Mouse (Mus musculus) heart, postnatal 0 days (tissue): Measurements from ENCODE around the gene Efcab6. TPM values are rescaled to one million over a fixed set of nuclear protein-coding genes. Genes with fewer than 3 reads are reported as not detected.

Source experiments
- ATAC-seq: fragments of 200-750 bp; cut with Nextera tagmentation; 2 replicates; pipeline ENCODE4 v1.8.0; 2017; ENCODE audit warnings: low read depth, moderate number of reproducible peaks, moderate library complexity; ENCODE audit not compliant: insufficient read depth
- DNase-seq: peaks from one replicate; pipeline ENCODE4 v3.0.0-alpha.2; 2016; ENCODE audit warnings: low spot score
- H3K27ac ChIP-seq: fragments of 300-500 bp; sonication (generic); 2 replicates; pipeline ENCODE4 v1.5.1; 2014; ENCODE audit warnings: low read depth, mild to moderate bottlenecking
- H3K27me3 ChIP-seq: fragments of 300-500 bp; sonication (generic); 2 replicates; pipeline ENCODE4 v1.6.1; 2014; ENCODE audit warnings: low read length, mixed read lengths; ENCODE audit not compliant: control insufficient read depth, insufficient read depth
- H3K36me3 ChIP-seq: fragments of 300-500 bp; sonication (generic); replicated peaks from 2 replicates; pipeline ENCODE4 v1.6.1; 2014; ENCODE audit warnings: low read length, mixed read lengths; ENCODE audit not compliant: control insufficient read depth, insufficient read depth
- H3K4me1 ChIP-seq: fragments of 300-500 bp; sonication (generic); 2 replicates; pipeline ENCODE4 v1.6.1; 2014; ENCODE audit warnings: antibody characterized with exemption; ENCODE audit not compliant: control insufficient read depth, insufficient read depth
- H3K4me2 ChIP-seq: fragments of 300-500 bp; sonication (generic); 2 replicates; pipeline ENCODE4 v1.6.1; 2014; ENCODE audit warnings: low read depth, mild to moderate bottlenecking, low read length, moderate library complexity
- H3K4me3 ChIP-seq: fragments of 300-500 bp; sonication (generic); 2 replicates; pipeline ENCODE4 v1.5.1; 2014; ENCODE audit warnings: low read depth, low read length
- H3K9ac ChIP-seq: fragments of 300-500 bp; sonication (generic); replicated peaks from 2 replicates; pipeline ENCODE4 v1.6.1; 2014; ENCODE audit warnings: low read depth, low read length, mixed read lengths
- H3K9me3 ChIP-seq: fragments of 300-500 bp; sonication (generic); replicated peaks from 2 replicates; pipeline ENCODE4 v1.6.1; 2016; ENCODE audit warnings: low read length; ENCODE audit not compliant: control insufficient read depth
- CTCF ChIP-seq: IDR thresholded peaks from 2 replicates; pipeline ENCODE4 v1.5.1; 2016; ENCODE audit warnings: antibody characterized with exemption, control low read depth, low read depth
- EP300 ChIP-seq: IDR thresholded peaks from 2 replicates; pipeline ENCODE4 v1.6.1; 2016; ENCODE audit warnings: antibody characterized with exemption, low read depth
- WGBS: fragments of 180-500 bp; shearing (Covaris S2); extraction: QIAGEN DNeasy Blood & Tissue Kit; methylation state at CpG from one replicate; pipeline ENCODE4 v1.1.7; 2014; 5-methylcytosine and 5-hydroxymethylcytosine counted together
- polyA plus RNA-seq: library from polyadenylated mRNA; unstranded; fragments of >200 nt; fragmentation: Nextera tagmentation; extraction: Ambion mirVana; gene quantifications from 2 replicates; pipeline ENCODE4 v1.2.1, GENCODE M21; 2015
- total RNA-seq: library from RNA; depleted of rRNA; stranded (reverse); fragments of >200 nt; gene quantifications from 2 replicates; pipeline ENCODE4 v1.2.3, GENCODE M21; 2014; ENCODE audit warnings: low replicate concordance

Gene Efcab6
- total and polyA plus RNA-seq, 2 experiments from 2014 or later, result not detected

DNA sequence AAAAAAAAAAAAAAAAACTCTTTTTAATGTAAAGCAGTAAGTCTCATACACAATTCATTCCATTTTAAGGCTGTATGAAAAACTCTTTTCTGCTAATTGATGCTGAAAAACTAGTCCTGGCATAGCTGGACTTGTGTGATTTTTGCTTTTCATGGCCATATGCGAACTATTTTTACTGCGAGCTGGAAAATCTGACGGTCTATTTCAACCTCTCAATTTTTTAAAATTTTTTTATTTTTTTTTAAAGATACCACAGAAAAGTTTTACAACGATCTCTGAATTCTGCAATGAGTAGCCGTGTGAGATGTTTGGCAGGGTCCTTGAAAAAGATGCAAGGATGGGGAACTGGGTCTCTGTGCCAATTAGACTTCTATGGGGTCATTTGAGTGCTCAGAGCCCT is 75.9 kb downstream of the Efcab6 start:
- Histone ChIP-seq H3K27me3 (peaks cover 8% of the 10 kb centered on the region; the same call in 1 of the 2 replicates), H3K4me1 (no peaks in the 10 kb centered on the region), H3K9ac (no peak overlapping the region), H3K9me3 (no peaks in the 10 kb centered on the region), H3K36me3 (no peaks in the 10 kb centered on the region), H3K4me3 (no peak overlapping the region), H3K27ac (no peak overlapping the region), H3K4me2 (no peak overlapping the region)
- ATAC-seq (no peak), DNase-seq (no peak)
- 88% methylated on average over 5 of the region's 5 CpGs for WGBS
- no peak for TF ChIP-seq CTCF
- TF ChIP-seq EP300, result no peak

DNA sequence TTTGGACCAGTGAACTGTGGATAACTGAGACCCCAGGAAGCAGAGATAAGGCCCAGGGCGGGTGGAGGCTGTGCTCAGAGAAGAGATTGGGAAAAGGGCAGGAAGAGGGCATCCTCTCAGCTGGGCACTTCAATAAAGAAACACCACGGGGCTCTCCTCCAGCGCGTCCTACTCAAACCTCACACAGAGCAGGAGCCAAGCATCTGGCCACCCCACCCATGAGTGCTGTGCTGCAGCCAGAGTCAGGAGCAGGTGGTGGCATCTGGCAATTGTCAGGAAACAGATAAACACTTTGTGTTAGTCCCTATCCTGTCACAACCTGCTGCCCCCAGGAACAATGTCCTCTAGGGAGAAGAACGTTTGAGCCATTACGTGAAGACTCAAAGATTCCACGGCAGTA is 77.1 kb downstream of the Efcab6 start:
- Histone ChIP-seq H3K9ac (no peak overlapping the region), H3K27ac (no peak overlapping the region), H3K4me2 (no peak overlapping the region), H3K27me3 (peaks cover 8% of the 10 kb centered on the region; the same call in 1 of the 2 replicates), H3K4me1 (no peaks in the 10 kb centered on the region), H3K36me3 (no peaks in the 10 kb centered on the region), H3K4me3 (no peak overlapping the region), H3K9me3 (no peaks in the 10 kb centered on the region)
- no peak for TF ChIP-seq EP300
- TF ChIP-seq CTCF, result no peak
- no peak for ATAC-seq
- no peak for DNase-seq
- whole genome bisulfite sequencing, result 16% methylated on average over 7 of the region's 7 CpGs

DNA sequence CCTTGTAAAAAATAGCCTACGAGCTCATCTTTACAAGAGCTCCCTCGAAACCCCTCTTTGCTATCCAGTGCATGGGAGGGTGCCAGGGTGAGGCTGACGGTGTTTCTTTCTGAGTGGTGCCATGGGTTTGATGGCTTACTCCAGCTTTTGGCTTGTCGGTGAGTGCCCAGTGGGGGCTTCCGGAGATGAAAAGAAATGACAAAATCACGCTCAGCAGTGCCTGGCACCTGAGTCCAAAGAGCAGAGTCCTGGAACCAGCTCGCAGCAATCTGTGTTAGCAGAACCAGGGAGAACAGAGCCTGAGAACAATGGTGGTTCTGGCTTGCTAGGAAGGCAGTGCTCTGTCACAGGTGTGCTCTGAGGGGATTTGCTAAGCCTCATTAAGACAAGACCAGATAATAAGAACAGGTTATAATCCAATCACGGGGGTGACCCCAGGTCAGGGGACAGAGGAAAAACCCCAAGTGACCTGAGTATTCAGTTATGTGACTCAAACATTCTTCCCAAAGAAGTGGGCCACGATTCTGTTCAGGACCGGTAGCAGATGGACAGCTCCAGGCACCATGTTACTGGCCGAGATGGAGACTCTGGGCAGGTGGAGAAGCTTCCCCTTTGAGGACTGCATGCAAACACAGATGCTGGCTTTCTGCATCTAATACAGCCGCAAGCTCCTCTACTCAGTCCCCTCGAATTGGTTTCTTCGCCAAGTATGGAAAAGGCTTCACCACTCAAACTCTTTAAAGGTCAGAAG is 82.8 kb downstream of the Efcab6 start:
- Histone ChIP-seq H3K36me3 (no peaks in the 10 kb centered on the region), H3K27ac (no peak overlapping the region), H3K9me3 (no peaks in the 10 kb centered on the region), H3K27me3 (no peaks in the 10 kb centered on the region), H3K4me3 (no peak overlapping the region), H3K4me1 (no peaks in the 10 kb centered on the region), H3K9ac (no peak overlapping the region), H3K4me2 (no peak overlapping the region)
- DNase-seq (no peak), ATAC-seq (no peak)
- TF ChIP-seq CTCF (no peak), EP300 (no peak)
- 56% methylated on average over 14 of the region's 14 CpGs for WGBS

DNA sequence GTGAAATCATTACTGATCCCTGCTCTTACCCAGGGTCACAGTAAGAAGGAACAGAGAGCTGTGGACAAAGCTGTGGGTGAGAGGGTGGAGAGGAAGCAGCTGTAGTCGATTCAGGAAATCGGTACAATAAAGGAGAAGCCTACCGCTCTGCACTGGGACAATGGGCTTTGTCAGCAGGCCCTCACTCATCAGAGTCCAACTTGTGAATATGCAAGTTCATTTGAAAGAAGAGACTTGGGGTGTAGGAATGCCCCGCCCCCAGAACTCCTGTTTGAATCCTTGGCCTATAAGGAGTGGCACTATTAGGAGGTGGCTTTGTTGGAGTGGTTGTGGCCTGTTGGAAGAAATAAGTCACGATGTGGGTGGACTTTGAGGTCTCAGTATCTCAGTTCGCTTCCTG is 86.3 kb downstream of the Efcab6 start:
- WGBS, result 62% methylated on average over 6 of the region's 6 CpGs
- Histone ChIP-seq H3K4me2 (no peak overlapping the region), H3K4me1 (no peaks in the 10 kb centered on the region), H3K9ac (no peak overlapping the region), H3K4me3 (no peak overlapping the region), H3K27me3 (no peaks in the 10 kb centered on the region), H3K9me3 (no peaks in the 10 kb centered on the region), H3K27ac (no peak overlapping the region), H3K36me3 (no peaks in the 10 kb centered on the region)
- TF ChIP-seq EP300 (no peak), CTCF (no peak)
- ATAC-seq, result no peak
- DNase-seq, result no peak

DNA sequence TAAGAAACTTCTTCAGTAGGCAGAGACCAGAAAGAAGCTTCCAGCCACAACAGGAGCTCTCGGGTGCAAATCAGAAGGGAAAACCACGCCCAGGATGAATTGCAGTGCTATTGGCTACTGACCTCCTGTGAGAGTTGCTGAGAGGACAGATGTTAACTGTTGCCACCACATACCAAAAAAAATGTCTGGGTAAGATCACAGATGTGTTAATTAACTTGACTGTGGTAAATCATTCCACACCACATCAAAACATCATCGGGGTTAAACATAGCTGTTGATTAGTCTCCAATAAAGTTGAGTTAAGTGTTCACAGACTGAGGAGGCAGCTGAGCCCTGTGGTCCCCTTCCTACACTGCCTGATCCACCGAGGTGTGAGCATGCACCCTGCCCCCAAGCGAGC is 88.1 kb downstream of the Efcab6 start:
- Histone ChIP-seq H3K4me2 (no peak overlapping the region), H3K36me3 (no peaks in the 10 kb centered on the region), H3K27me3 (no peaks in the 10 kb centered on the region), H3K27ac (no peak overlapping the region), H3K9me3 (no peaks in the 10 kb centered on the region), H3K4me1 (no peaks in the 10 kb centered on the region), H3K9ac (no peak overlapping the region), H3K4me3 (no peak overlapping the region)
- no peak for ATAC-seq
- no peak for DNase-seq
- WGBS, result 16% methylated on average over 5 of the region's 5 CpGs
- TF ChIP-seq EP300 (no peak), CTCF (no peak)

DNA sequence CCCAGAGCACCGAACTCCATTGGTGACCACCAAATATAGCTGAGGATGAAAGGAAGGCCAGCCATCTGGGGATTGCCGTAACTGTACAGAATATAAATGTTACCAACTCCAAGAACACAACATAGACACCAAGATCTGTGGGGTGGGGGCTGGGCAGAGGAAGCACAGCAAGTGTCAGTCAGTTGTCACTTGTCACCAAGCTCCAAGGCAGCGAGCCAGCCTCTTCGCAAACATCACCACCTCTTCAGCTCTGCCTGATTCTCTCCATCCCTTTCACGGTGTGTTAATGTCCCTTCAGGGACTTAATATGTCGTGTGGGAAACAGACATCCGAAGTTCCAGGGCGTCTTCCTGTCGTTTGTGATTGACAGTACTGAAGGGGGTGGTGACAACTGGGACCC is 93.0 kb downstream of the Efcab6 start:
- H3K27me3 ChIP-seq, result no peaks in the 10 kb centered on the region

More for the DNA sequence above, 93.0 kb downstream of the Efcab6 start:
- WGBS, result 41% methylated on average over 9 of the region's 9 CpGs
- H3K36me3 ChIP-seq, result no peaks in the 10 kb centered on the region
- no peak overlapping the region for H3K9ac ChIP-seq
- no peak overlapping the region for H3K4me2 ChIP-seq
- no peak for ATAC-seq
- no peak overlapping the region for H3K4me3 ChIP-seq
- H3K4me1 ChIP-seq, result peaks cover 8% of the 10 kb centered on the region; the same call in 1 of the 2 replicates
- no peak for DNase-seq
- no peak for TF ChIP-seq EP300
- no peak for TF ChIP-seq CTCF
- H3K27ac ChIP-seq, result no peak overlapping the region
- no peaks in the 10 kb centered on the region for H3K9me3 ChIP-seq
